Mouse (Mus musculus): ENCODE measurements at regions not wholly inside any gene's neighbourhood (a gene's known extent, or its start where the extent isn't known, plus 50 kb on each side); places are given as distances from the start of the nearest gene placed in this dataset.

DNA sequence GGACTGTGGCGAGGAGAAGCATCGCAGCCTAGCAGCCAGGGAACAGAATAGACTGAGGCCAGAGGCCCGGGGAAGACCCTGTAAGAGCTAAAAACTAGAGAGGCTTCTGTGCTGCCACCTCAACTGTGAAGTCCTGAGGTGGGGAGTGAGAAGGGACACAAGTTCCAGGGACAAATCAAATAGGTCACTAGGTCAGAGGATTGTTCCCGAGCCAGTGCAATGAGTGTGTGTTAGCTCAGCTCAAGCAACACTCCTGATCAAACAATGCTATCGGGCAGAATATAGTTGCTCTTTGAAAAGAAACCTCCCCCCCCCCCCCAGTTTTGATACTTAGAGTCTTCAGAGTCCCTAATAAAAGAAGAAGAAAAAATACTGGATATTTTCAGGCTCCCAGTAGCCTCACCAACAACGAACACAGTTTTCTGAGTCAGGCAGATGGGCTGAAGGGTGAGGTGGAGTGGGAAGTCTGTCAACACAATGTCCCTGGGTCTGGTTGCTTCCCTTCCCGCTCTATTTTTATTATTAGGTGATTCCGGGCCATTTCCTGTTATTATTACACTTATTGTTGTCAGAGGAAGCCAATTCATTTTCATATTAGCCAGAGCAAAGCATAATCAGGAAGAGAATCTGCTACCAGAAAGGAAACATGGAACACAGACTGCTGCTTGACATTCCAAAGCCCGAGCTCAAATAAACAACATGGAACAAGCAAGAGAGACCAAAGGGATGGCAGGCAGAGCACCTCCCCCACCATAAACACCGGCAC is 332.9 kb downstream of the 1500009L16Rik start:
- Histone ChIP-seq H3K9me3 (no peaks in the 10 kb centered on the region), H3K4me3 (replicated peaks) (no peak overlapping the region), H3K4me1 (peaks cover 11% of the 10 kb centered on the region; the same call in 1 of the 2 replicates), H3K36me3 (no peaks in the 10 kb centered on the region), H3K9ac (no peak overlapping the region), H3K27ac (no peak overlapping the region), H3K4me2 (no peak overlapping the region), H3K27me3 (replicated peaks) (no peaks in the 10 kb centered on the region)
- ATAC-seq (ENCODE audit: insufficient read depth, low FRiP score, low read depth) = no peak
- WGBS = 55% methylated on average over 10 of the region's 10 CpGs

DNA sequence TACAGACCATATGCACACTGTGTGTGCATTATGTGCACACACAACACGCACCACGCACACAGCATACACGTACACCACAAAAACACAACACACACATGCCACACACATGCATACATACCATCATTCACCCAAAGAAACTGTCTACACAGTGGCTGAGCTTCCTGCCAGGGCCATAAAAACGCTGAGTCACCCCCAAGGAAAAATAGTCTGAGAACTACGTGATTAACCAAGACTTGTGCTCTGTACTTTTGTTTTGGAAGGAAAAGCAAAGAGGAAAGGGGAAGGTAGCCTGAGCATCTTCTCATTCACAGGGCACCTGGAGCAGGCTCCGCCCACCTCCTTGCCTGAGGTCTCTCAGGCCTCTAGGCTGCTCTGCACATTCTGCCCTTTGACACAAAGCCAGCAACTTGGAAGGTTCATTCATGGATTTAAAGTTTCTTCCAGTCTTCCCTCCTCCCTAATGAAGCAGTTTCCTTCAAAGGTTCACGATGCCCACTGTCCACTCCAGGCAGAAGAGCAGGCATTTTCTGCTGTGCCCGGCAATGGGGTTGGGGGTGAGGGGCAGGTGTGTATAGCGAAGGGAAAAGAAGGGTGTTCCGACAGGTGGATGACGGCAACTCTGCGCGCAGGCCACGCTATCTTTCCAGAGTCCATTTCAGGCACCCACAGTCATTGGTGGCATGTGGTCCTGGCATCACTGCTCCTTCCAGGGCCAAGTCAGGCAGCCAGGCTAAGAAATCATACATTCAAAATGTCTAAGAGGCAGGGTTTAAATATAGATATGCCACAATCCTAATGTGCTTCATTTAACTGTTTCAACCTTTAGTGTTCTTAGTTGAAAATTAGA is 333.9 kb downstream of the 1500009L16Rik start:
- ATAC-seq (ENCODE audit: insufficient read depth, low FRiP score, low read depth) = no peak
- H3K4me3 ChIP-seq (replicated peaks) = no peak overlapping the region
- no peaks in the 10 kb centered on the region for H3K27me3 ChIP-seq (replicated peaks)

DNA sequence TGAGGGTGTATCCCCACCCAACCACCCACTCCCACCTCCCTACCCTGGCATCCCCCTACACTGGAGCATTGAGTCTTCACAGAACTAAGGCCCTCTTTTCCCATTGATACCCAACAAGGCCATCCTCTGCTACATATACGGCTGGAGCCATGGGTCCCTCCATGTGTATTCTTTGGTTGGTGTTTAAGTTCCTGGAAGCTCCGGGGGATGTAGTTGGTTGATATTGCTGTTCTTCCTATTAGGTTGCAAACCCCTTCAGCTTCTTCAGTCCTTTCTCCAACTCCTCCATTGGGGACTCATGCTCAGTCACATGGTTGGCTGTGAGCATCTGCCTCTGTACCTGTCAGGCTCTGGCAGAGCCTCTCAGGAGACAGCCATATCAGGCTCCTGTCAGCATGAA is 335.6 kb downstream of the 1500009L16Rik start:
- H3K4me1 ChIP-seq = peaks cover 11% of the 10 kb centered on the region; the same call in 1 of the 2 replicates
- no peak overlapping the region for H3K9ac ChIP-seq
- H3K27ac ChIP-seq = no peak overlapping the region
- no peaks in the 10 kb centered on the region for H3K27me3 ChIP-seq (replicated peaks)
- H3K4me3 ChIP-seq (replicated peaks) = no peak overlapping the region
- no peak for ATAC-seq (ENCODE audit: insufficient read depth, low FRiP score, low read depth)
- 94% methylated on average over 2 of the region's 2 CpGs for WGBS
- H3K36me3 ChIP-seq = no peaks in the 10 kb centered on the region
- H3K4me2 ChIP-seq = no peak overlapping the region
- H3K9me3 ChIP-seq = no peaks in the 10 kb centered on the region

More for the DNA sequence above, 333.9 kb downstream of the 1500009L16Rik start:
- WGBS = 81% methylated on average over 14 of the region's 14 CpGs
- Histone ChIP-seq H3K9me3 (no peaks in the 10 kb centered on the region), H3K4me2 (no peak overlapping the region), H3K9ac (no peak overlapping the region), H3K36me3 (no peaks in the 10 kb centered on the region), H3K4me1 (peaks cover 11% of the 10 kb centered on the region; the same call in 1 of the 2 replicates), H3K27ac (no peak overlapping the region; the same call in 1 of the 2 replicates)

DNA sequence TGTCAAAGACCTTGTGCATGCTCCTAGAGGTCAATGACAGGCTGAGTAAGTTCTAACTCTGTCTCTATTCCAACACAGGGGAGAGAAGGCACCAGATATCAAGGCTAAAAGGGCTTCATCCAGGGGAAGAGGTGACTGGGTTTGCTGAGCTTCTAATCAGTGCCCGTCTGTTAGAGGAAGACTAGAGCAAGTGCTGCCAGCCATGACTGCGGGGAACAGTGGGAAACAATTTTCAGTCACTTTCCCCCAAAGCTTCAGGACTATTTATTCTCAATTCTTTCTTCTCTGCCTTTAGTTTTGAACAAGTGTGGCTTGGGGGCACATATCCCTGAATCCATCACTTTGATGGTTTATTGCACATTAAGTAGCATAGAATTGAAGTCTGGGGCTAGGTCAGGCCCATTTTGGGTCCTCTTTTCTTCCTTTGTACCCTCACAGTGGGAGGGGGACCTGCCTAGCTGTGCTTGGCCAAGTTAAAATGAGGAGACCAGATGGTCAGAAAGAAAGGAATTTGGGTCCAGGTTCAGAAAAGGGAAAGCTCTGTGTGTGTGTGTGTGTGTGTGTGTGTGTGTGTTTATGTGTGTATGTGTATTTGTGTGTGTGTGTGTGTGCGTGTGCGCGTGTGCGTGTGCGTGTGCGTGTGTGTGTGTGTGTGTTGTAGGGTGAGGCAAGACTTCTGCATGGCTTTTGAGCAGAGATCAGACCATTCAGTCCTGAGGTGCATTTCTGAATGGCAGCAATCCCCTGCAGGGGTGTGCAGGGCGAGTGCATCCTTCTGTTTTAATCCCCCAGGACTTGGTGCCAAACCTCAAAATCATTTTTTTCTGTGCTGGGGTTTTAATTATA is 337.2 kb downstream of the 1500009L16Rik start:
- Histone ChIP-seq H3K27ac (no peak overlapping the region), H3K4me3 (replicated peaks) (no peak overlapping the region), H3K9me3 (no peaks in the 10 kb centered on the region), H3K36me3 (no peaks in the 10 kb centered on the region), H3K9ac (no peak overlapping the region), H3K27me3 (replicated peaks) (no peaks in the 10 kb centered on the region), H3K4me1 (peaks cover 11% of the 10 kb centered on the region; the same call in 1 of the 2 replicates), H3K4me2 (no peak overlapping the region)
- 88% methylated on average over 9 of the region's 9 CpGs for WGBS
- ATAC-seq (ENCODE audit: insufficient read depth, low FRiP score, low read depth) = no peak

DNA sequence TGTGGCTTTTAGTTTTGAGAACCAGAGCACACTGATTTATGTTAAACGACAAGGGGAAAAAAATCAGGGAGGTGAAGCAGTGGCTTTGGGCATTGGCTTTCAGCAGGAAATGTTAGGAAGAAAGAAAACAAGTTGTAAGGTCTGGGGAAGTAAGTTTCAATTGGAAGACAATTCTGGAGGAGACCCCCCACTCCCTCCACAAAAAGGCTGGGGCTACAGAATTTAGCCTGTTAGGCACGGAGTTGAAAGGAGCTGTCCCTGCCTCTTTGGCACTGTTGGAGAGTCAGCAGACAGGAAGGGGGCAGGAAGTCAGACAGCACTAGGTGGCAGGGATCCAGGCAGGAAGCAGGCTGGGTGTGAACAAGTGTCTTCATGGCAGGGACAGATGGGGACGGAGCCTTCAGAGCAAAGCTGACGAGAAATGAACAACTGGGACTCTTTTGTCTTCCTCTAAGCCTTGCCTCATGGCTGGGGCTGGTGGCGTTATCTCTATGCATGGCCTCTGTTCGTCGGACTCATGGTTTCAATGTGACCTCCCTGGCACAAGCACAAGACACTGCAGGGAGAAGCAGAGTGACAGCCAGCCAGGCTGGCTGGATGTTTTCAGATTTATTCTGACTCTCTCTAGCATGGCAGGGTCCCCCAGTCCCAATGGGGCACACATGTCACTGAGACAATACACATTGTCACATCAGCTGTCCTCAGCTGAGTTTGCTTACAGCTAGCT is 338.0 kb downstream of the 1500009L16Rik start:
- ATAC-seq (ENCODE audit: insufficient read depth, low FRiP score, low read depth) = peak; percentile 66; the same call in 1 of the 2 replicates
- no peak overlapping the region for H3K4me2 ChIP-seq
- peaks cover 11% of the 10 kb centered on the region; the same call in 1 of the 2 replicates for H3K4me1 ChIP-seq
- H3K36me3 ChIP-seq = no peaks in the 10 kb centered on the region
- no peaks in the 10 kb centered on the region for H3K9me3 ChIP-seq
- H3K4me3 ChIP-seq (replicated peaks) = no peak overlapping the region
- H3K27ac ChIP-seq = no peak overlapping the region
- H3K9ac ChIP-seq = no peak overlapping the region
- H3K27me3 ChIP-seq (replicated peaks) = no peaks in the 10 kb centered on the region
- 19% methylated on average over 7 of the region's 7 CpGs for WGBS

DNA sequence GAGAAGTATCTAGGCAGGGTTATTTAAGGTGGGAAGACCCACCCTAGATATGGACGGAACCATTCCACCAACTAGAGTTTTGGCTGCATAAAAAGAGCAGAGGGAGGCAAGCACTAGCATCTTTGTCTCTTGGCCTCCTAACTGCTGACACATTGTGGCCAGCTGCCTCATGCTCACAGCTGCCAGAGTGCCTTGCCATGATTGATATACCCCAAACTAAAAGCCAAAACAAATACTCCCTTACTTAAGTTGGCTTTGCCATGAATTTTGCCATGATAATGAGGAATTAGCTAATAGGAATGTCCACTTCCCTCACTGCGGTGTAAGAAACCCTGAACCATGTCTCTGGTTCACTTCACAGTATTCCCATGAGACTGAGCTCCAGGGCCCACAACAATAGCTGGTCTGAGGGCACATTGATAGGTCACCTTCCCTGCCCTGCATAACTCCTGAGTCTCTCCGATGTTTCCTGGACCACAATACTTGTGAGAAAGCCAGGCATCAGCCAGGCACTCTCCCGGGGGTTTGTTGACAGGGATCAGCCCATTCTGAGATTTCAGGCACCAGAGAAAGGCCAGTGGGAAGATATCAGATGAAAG is 344.5 kb downstream of the 1500009L16Rik start:
- Histone ChIP-seq H3K4me3 (replicated peaks) (no peak overlapping the region), H3K4me1 (no peaks in the 10 kb centered on the region), H3K9ac (no peak overlapping the region), H3K27ac (no peak overlapping the region), H3K4me2 (no peak overlapping the region), H3K27me3 (replicated peaks) (no peaks in the 10 kb centered on the region), H3K36me3 (no peaks in the 10 kb centered on the region), H3K9me3 (no peaks in the 10 kb centered on the region)
- WGBS = 60% methylated on average over 4 of the region's 4 CpGs
- ATAC-seq (ENCODE audit: insufficient read depth, low FRiP score, low read depth) = no peak

DNA sequence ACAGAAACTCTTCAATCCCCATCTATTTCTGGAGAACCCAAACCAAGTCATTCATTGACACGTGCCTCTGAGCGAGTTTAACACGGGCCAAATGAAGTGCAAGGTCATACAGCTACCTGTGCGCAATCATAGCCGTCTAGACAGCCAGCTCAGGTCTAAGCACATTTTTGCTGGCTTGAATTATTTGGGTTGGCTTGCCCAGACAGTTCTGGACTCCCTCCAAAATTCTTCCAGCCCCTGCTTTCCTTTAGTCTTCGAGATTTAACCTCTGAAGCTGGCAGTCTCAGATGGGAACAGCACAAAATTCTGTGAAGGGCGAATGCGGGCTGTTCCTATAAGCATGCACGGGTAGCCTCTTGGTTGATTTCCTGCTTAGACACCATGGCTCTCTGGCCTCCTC is 347.1 kb downstream of the 1500009L16Rik start:
- H3K36me3 ChIP-seq = no peaks in the 10 kb centered on the region
- H3K9ac ChIP-seq = no peak overlapping the region
- 68% methylated on average over 9 of the region's 9 CpGs for WGBS
- no peaks in the 10 kb centered on the region for H3K9me3 ChIP-seq
- H3K27ac ChIP-seq = no peak overlapping the region
- no peak for ATAC-seq (ENCODE audit: insufficient read depth, low FRiP score, low read depth)
- H3K4me3 ChIP-seq (replicated peaks) = no peak overlapping the region
- H3K4me2 ChIP-seq = no peak overlapping the region
- no peaks in the 10 kb centered on the region for H3K4me1 ChIP-seq
- no peaks in the 10 kb centered on the region for H3K27me3 ChIP-seq (replicated peaks)

DNA sequence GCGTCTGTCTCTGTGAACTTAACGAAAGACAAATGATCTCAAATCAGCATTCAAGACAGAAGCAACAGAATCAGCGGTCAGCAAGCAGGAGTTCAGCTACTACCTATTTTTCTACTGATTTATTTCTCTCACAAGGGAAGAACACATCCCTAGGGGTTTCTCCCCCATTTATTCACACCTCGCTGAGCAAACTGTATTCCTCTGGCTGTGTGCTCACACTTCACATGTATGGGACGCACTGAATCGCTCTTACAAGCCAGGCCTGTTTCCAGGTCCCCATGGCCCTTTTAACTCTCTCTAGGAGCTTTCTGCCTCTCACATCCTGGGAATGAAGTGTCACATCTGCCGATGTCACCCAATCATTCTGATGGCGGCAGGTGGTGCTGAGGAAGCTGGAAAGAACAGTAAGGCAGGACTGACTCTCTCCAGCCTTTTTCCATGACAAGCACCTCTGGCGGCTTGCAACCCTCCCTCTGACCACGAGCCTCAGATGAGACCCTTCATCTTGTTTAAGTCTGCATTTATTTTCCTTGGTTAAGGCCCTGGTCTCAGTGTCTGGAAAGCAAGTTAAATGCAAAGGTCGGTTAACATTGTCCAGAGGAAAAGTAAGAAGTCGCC is 350.3 kb downstream of the 1500009L16Rik start:
- no peak for ATAC-seq (ENCODE audit: insufficient read depth, low FRiP score, low read depth)
- Histone ChIP-seq H3K4me3 (replicated peaks) (no peak overlapping the region), H3K9me3 (no peaks in the 10 kb centered on the region), H3K27ac (no peak overlapping the region), H3K4me1 (no peaks in the 10 kb centered on the region), H3K36me3 (no peaks in the 10 kb centered on the region), H3K9ac (no peak overlapping the region), H3K27me3 (replicated peaks) (no peaks in the 10 kb centered on the region), H3K4me2 (no peak overlapping the region)
- WGBS = 63% methylated on average over 12 of the region's 12 CpGs

DNA sequence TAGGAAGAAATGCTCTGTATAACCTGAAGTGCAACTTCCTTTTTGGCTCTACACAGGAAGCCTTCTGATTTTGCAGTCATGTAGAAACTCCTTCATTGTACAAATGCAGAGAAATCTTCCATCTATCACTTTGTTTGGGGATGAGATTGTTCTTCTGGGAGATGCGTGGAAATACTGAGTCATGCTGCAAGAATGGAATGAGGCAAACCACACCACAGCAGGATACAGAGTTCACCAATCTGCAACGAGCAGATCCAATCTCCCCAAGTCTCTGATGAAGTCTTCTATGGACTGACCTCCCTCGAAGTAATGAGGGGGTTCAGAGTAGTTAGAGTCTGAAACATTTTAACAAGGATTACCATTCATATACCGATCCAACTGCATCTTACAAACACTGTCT is 352.9 kb downstream of the 1500009L16Rik start:
- ATAC-seq (ENCODE audit: insufficient read depth, low FRiP score, low read depth) = no peak
- Histone ChIP-seq H3K27me3 (replicated peaks) (no peaks in the 10 kb centered on the region), H3K36me3 (no peaks in the 10 kb centered on the region), H3K4me3 (replicated peaks) (no peak overlapping the region), H3K4me1 (no peaks in the 10 kb centered on the region), H3K4me2 (no peak overlapping the region), H3K9me3 (no peaks in the 10 kb centered on the region), H3K27ac (no peak overlapping the region), H3K9ac (no peak overlapping the region)
- WGBS = 51% methylated on average over 4 of the region's 4 CpGs

DNA sequence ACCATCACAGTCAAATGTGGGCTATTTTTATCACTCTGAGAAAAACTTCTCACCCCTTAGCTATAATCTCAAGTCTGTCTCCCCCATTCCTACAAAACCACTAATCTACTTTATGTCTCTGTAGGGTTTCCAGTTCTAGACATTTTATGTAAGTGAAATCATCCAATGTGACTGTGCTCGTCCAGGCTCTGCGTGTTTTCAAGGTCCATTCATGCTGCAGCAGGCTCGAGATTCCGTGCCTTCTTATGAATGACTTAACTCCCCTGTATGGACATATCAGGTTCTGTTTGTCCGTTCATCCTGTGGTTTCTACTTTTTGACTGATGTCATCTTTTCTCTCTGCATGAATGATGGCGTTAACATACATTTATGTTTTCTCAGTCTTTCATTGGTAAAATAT is 357.6 kb downstream of the 1500009L16Rik start:
- WGBS = 78% methylated on average over 6 of the region's 6 CpGs
- H3K4me2 ChIP-seq = no peak overlapping the region
- H3K27ac ChIP-seq = no peak overlapping the region
- no peak overlapping the region for H3K9ac ChIP-seq
- no peaks in the 10 kb centered on the region for H3K9me3 ChIP-seq
- no peak overlapping the region for H3K4me3 ChIP-seq (replicated peaks)
- no peaks in the 10 kb centered on the region for H3K4me1 ChIP-seq
- ATAC-seq (ENCODE audit: insufficient read depth, low FRiP score, low read depth) = no peak
- H3K36me3 ChIP-seq = no peaks in the 10 kb centered on the region
- no peaks in the 10 kb centered on the region for H3K27me3 ChIP-seq (replicated peaks)

Measured in stomach, embryonic 15.5 days (tissue).